Mouse (Mus musculus) limb, embryonic 14.5 days (tissue): ENCODE measurements at regions not wholly inside any gene's neighbourhood (a gene's known extent, or its start where the extent isn't known, plus 50 kb on each side); places are given as distances from the start of the nearest gene placed in this dataset.

Experiments used
- ATAC-seq: fragments of 200-750 bp; cut with Nextera tagmentation; 2 replicates; pipeline ENCODE4 v1.8.0; 2017; ENCODE audit warnings: low read depth, moderate number of reproducible peaks, moderate TSS enrichment; ENCODE audit not compliant: low FRiP score
- DNase-seq: peaks from one replicate; pipeline ENCODE4 v3.0.0-alpha.2; 2015; ENCODE audit warnings: low spot score
- H3K27ac ChIP-seq: fragments of 300-500 bp; sonication (generic); replicated peaks from 2 replicates; pipeline ENCODE4 v1.5.1; 2014; ENCODE audit warnings: low read depth, mild to moderate bottlenecking, low read length, moderate library complexity, mixed read lengths
- H3K27me3 ChIP-seq: fragments of 300-500 bp; sonication (generic); 2 replicates; pipeline ENCODE4 v1.6.1; 2014; ENCODE audit warnings: low read length, mixed read lengths; ENCODE audit not compliant: control insufficient read depth, insufficient read depth
- H3K36me3 ChIP-seq: fragments of 300-500 bp; sonication (generic); 2 replicates; pipeline ENCODE4 v1.6.1; 2014; ENCODE audit warnings: mild to moderate bottlenecking, low read length, moderate library complexity, mixed read lengths; ENCODE audit not compliant: control insufficient read depth, insufficient read depth
- H3K4me1 ChIP-seq: fragments of 300-500 bp; sonication (generic); 2 replicates; pipeline ENCODE4 v1.6.1; 2014; ENCODE audit warnings: antibody characterized with exemption, low read length, mixed read lengths; ENCODE audit not compliant: control insufficient read depth, insufficient read depth
- H3K4me2 ChIP-seq: fragments of 300-500 bp; sonication (generic); replicated peaks from 2 replicates; pipeline ENCODE4 v1.6.1; 2014; ENCODE audit warnings: low read depth, mild to moderate bottlenecking, low read length, moderate library complexity; ENCODE audit not compliant: severe bottlenecking
- H3K4me3 ChIP-seq: fragments of 300-500 bp; sonication (generic); replicated peaks from 2 replicates; pipeline ENCODE4 v1.5.1; 2014; ENCODE audit warnings: low read length
- H3K9ac ChIP-seq: fragments of 300-500 bp; sonication (generic); 2 replicates; pipeline ENCODE4 v1.6.1; 2014; ENCODE audit warnings: mild to moderate bottlenecking, low read depth, low read length, moderate library complexity; ENCODE audit not compliant: severe bottlenecking
- H3K9me3 ChIP-seq: fragments of 300-500 bp; sonication (generic); 2 replicates; pipeline ENCODE4 v1.6.1; 2016; ENCODE audit warnings: low read length; ENCODE audit not compliant: control insufficient read depth
- POLR2A ChIP-seq: fragments of 200-500 bp; IDR thresholded peaks from 2 replicates; pipeline ENCODE4 v1.8.0; 2012; ENCODE audit warnings: inconsistent platforms, mild to moderate bottlenecking, moderate library complexity, borderline replicate concordance; ENCODE audit not compliant: insufficient read depth, insufficient read length; ENCODE audit errors: extremely low read depth
- WGBS: fragments of 180-500 bp; shearing (Covaris S2); extraction: QIAGEN DNeasy Blood & Tissue Kit; methylation state at CpG from one replicate; pipeline ENCODE4 v1.1.7; 2014; 5-methylcytosine and 5-hydroxymethylcytosine counted together

DNA sequence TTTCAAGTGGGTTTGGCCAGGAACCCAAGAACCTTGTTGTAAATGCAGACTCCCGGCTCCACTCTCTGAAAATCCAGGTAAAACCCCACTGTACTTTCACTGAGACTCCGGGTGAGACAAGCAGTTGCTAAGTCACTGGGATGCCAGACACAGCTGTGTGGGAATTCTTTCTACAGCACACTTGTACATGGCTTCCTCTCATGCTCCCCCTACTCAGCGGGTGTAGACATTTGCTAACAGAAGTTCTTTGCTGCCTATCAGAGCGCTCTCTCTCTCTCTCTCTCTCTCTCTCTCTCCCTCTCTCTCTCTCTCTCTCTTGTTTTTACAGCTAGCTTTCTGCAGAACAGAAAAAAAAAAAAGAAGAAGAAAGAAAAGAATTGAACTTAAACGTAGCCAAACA, 450.2 kb downstream of the Ccdc171 start:
- Histone ChIP-seq H3K9ac (no peak overlapping the region), H3K4me3 (no peak overlapping the region), H3K27ac (0 out of 2 replicates have a peak overlapping the region, but pooled peaks have one; percentile 39), H3K4me2 (no peak overlapping the region), H3K36me3 (no peaks in the 10 kb centered on the region), H3K27me3 (no peaks in the 10 kb centered on the region), H3K4me1 (peaks cover 15% of the 10 kb centered on the region), H3K9me3 (no peaks in the 10 kb centered on the region)
- no peak for ATAC-seq
- WGBS = 31% methylated on average over 5 of the region's 5 CpGs
- no peak for TF ChIP-seq POLR2A
- DNase-seq = no peak

DNA sequence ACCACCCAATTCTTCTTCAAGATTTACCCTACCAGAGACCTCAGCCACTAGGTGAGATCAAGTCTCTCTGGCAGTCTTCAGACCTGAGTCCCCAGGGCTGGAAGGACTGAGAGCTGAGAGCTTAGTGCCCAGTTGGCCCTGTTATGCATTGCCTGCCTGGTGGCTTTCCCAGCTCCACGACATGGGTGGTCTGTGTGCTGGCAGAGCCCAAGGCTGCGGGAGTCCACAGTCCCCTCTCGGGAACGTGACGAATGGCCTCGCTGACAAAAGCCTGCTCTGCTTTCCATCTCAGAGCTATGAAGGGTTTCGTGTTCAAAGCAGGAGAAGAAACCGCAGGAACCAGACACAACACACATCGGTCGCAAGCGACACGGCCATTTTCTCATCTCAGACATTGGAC, 450.7 kb downstream of the Ccdc171 start:
- 23% methylated on average over 12 of the region's 12 CpGs for WGBS
- Histone ChIP-seq H3K27ac (peak overlapping the region; percentile 39; the same call in 1 of the 2 replicates), H3K9ac (no peak overlapping the region), H3K4me1 (peaks cover 15% of the 10 kb centered on the region), H3K4me2 (0 out of 2 replicates have a peak overlapping the region, but pooled peaks have one; percentile 24), H3K27me3 (no peaks in the 10 kb centered on the region), H3K4me3 (no peak overlapping the region), H3K9me3 (no peaks in the 10 kb centered on the region), H3K36me3 (no peaks in the 10 kb centered on the region)
- no peak for TF ChIP-seq POLR2A
- ATAC-seq (peak; percentile 70; the same call in 1 of the 2 replicates), DNase-seq (peak; percentile 38)

DNA sequence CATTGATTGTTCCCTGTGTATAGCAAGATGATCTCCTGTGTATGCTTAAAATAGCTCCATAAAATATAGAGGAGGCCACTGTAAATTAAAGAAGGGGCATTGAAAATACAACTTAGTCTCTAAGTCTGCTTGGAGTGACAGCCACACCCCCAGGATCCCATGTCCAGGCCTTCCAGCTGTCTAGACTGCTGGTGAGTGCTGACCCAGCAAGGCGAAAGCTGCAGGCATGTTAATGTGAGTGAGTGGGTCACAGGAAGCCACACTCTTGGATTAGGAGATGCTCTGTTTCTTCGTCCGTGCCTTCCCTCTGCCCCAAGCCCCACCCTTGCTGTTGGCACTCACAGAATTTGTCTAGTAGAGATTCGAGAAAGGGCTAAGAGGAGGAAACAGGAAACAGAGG, 453.7 kb downstream of the Ccdc171 start:
- H3K36me3 ChIP-seq = no peaks in the 10 kb centered on the region
- no peaks in the 10 kb centered on the region for H3K9me3 ChIP-seq
- no peak overlapping the region for H3K4me2 ChIP-seq
- H3K9ac ChIP-seq = no peak overlapping the region
- H3K27me3 ChIP-seq = no peaks in the 10 kb centered on the region
- no peak for ATAC-seq
- peaks cover 13% of the 10 kb centered on the region for H3K4me1 ChIP-seq
- no peak for TF ChIP-seq POLR2A
- no peak for DNase-seq
- no peak overlapping the region for H3K27ac ChIP-seq
- no peak overlapping the region for H3K4me3 ChIP-seq
- WGBS = 69% methylated on average over 4 of the region's 4 CpGs

- 73% methylated on average over 15 of the region's 15 CpGs for WGBS
- H3K9ac ChIP-seq = no peak overlapping the region
- no peaks in the 10 kb centered on the region for H3K36me3 ChIP-seq
- peaks cover 36% of the 10 kb centered on the region for H3K4me1 ChIP-seq
- H3K27me3 ChIP-seq = no peaks in the 10 kb centered on the region
- peak; percentile 65 for DNase-seq
- no peak overlapping the region for H3K4me3 ChIP-seq
- ATAC-seq = peak; percentile 24; the same call in 1 of the 2 replicates
- peak overlapping the region; percentile 61 for H3K27ac ChIP-seq
- H3K4me2 ChIP-seq = no peak overlapping the region
- no peak for TF ChIP-seq POLR2A
- no peaks in the 10 kb centered on the region for H3K9me3 ChIP-seq
These were observed 459.5 kb downstream of the Ccdc171 start for GRCm38 (mm10) chr4:83984671-83985391.

- 95% methylated on average over 5 of the region's 5 CpGs for WGBS
- Histone ChIP-seq H3K4me2 (no peak overlapping the region), H3K36me3 (no peaks in the 10 kb centered on the region), H3K4me1 (peaks cover 42% of the 10 kb centered on the region), H3K9me3 (no peaks in the 10 kb centered on the region), H3K4me3 (no peak overlapping the region), H3K9ac (no peak overlapping the region), H3K27me3 (no peaks in the 10 kb centered on the region), H3K27ac (peak overlapping the region; percentile 61; the same call in 1 of the 2 replicates)
- TF ChIP-seq POLR2A = no peak
- ATAC-seq (no peak), DNase-seq (no peak)
These were observed 460.1 kb downstream of the Ccdc171 start for GRCm38 (mm10) chr4:83985451-83985850.
